Mouse (Mus musculus) C2C12 (cell line): ENCODE results near the gene Ubr7.

Experiments
- CEBPB ChIP-seq: IDR thresholded peaks from one replicate; pipeline ENCODE4 v1.6.1; 2011; ENCODE audit warnings: low read depth, mild to moderate bottlenecking, control low read depth, moderate library complexity
- CTCF ChIP-seq: IDR thresholded peaks from one replicate; pipeline ENCODE4 v1.5.1; 2011; ENCODE audit not compliant: control insufficient read depth, insufficient read depth, insufficient read length
- FOSL1 ChIP-seq: IDR thresholded peaks from one replicate; pipeline ENCODE4 v1.8.0; 2011; ENCODE audit warnings: mild to moderate bottlenecking, low read length; ENCODE audit not compliant: poor library complexity, insufficient read depth, severe bottlenecking
- MAX ChIP-seq: IDR thresholded peaks from one replicate; pipeline ENCODE4 v1.6.1; 2011; ENCODE audit warnings: mild to moderate bottlenecking, control low read depth
- MYOD1 ChIP-seq: IDR thresholded peaks from one replicate; pipeline ENCODE4 v1.6.1; 2011; ENCODE audit warnings: low read depth; ENCODE audit not compliant: control insufficient read depth, insufficient read length
- MYOG ChIP-seq: IDR thresholded peaks from one replicate; pipeline ENCODE4 v1.6.1; 2011; ENCODE audit not compliant: control insufficient read depth, insufficient read length; ENCODE audit errors: extremely low read depth
- USF1 ChIP-seq: IDR thresholded peaks from one replicate; pipeline ENCODE4 v1.6.1; 2011; ENCODE audit warnings: low read depth, mild to moderate bottlenecking, control low read depth, moderate library complexity

GRCm38 (mm10) chr12:102763696-102764095, 5.9 kb downstream of the Ubr7 start:
- TF ChIP-seq MAX (no peak), CTCF (no peak), CEBPB (no peak), MYOD1 (no peak), USF1 (no peak), MYOG (no peak), FOSL1 (no peak)
